Mouse (Mus musculus): Measurements from ENCODE around the gene Ankrd33b.

The Ankrd33b gene

GRCm38 (mm10) chr15:31258693-31259439 is 108.7 kb downstream of the Ankrd33b start:
- DNase-seq: no peak

- DNase-seq: no peak
Measured at GRCm38 (mm10) chr15:31258029-31258692, 109.4 kb downstream of the Ankrd33b start.

GRCm38 (mm10) chr15:31257329-31257728 is 110.2 kb downstream of the Ankrd33b start:
- no peak for DNase-seq

- no peak for DNase-seq
Measured at GRCm38 (mm10) chr15:31255762-31256161, 111.8 kb downstream of the Ankrd33b start.

- no peak for DNase-seq
Measured at GRCm38 (mm10) chr15:31254939-31255535, 112.5 kb downstream of the Ankrd33b start.

- no peak for DNase-seq
Measured at GRCm38 (mm10) chr15:31253963-31254362, 113.6 kb downstream of the Ankrd33b start.

- no peak for DNase-seq
Measured at GRCm38 (mm10) chr15:31253380-31253779, 114.1 kb downstream of the Ankrd33b start.

GRCm38 (mm10) chr15:31252590-31253311 is 114.8 kb downstream of the Ankrd33b start:
- DNase-seq: no peak

- no peak for DNase-seq
Measured at GRCm38 (mm10) chr15:31251189-31251588, 116.3 kb downstream of the Ankrd33b start.

GRCm38 (mm10) chr15:31250676-31251075 is 116.8 kb downstream of the Ankrd33b start:
- DNase-seq: no peak

- no peak for DNase-seq
Measured at GRCm38 (mm10) chr15:31250027-31250426, 117.5 kb downstream of the Ankrd33b start.

GRCm38 (mm10) chr15:31248882-31249281 is 118.6 kb downstream of the Ankrd33b start:
- no peak for DNase-seq

GRCm38 (mm10) chr15:31247035-31247434 is 120.5 kb downstream of the Ankrd33b start:
- no peak for DNase-seq

- DNase-seq: no peak
Measured at GRCm38 (mm10) chr15:31245934-31246333, 121.6 kb downstream of the Ankrd33b start.

GRCm38 (mm10) chr15:31244696-31245445 is 122.7 kb downstream of the Ankrd33b start:
- DNase-seq: no peak

- DNase-seq: no peak
Measured at GRCm38 (mm10) chr15:31243260-31243659, 124.3 kb downstream of the Ankrd33b start.
